Comparison of ENCODE assay signal across 8 mouse cellular contexts in the genomic region with DNA sequence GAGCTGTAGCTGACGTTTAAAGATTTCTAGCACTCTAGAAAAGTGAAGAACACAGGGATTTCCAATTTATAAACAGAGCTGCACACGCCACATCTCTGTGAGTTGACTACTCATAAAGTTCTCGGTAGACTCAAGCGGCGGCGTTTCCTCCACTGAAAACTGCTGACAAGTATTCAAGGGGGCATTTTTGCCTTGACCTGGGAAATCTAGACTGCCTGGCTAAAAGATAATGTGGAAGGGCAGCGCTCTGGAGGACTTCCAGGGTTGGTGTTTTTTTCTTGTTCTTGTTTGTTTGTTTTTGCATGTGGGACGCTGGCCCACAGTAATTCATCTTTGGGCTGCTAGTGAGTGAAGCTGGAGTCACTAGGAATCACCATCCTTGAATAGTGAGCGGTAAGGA. TPM values are rescaled to one million over a fixed set of nuclear protein-coding genes. Genes with fewer than 3 reads are reported as not detected.
DNase-seq lines count a peak whose midpoint lies in the region; ATAC-seq and TF ChIP-seq lines count a peak whose summit lies in the region.

No protein-coding gene starts in this region.

- peak overlapping the region; percentile 39 for H3K4me3 ChIP-seq in lung, adult 2 months (replicated peaks; ENCODE audit: extremely low read depth, low read depth, low read length)
- H3K4me3 ChIP-seq in embryonic fibroblast, embryonic 13.5 days (ENCODE audit: insufficient read depth, low read length), result peak overlapping the region; percentile 48; the same call in 1 of the 2 replicates
- H3K4me3 ChIP-seq in myocyte, result peak overlapping the region; percentile 28

- no peaks in the 10 kb centered on the region for H3K79me2 ChIP-seq in myocyte (ENCODE audit: control insufficient read depth, insufficient read depth)

- no peak overlapping the region for H3K27ac ChIP-seq in embryonic fibroblast, embryonic 13.5 days (ENCODE audit: insufficient read depth, low read length)

- H3K4me2 ChIP-seq in myocyte (ENCODE audit: low read depth), result peak overlapping the region; percentile 81

- no peaks in the 10 kb centered on the region for H3K36me3 ChIP-seq in myocyte (ENCODE audit: control insufficient read depth, insufficient read depth)

- 11% methylated on average over 9 of the region's 9 CpGs for WGBS in lung, adult 2 months

- H3ac ChIP-seq in myocyte (ENCODE audit: control insufficient read depth, insufficient read length), result peak overlapping the region; percentile 36

- H3K4me1 ChIP-seq in lung, adult 2 months (ENCODE audit: control insufficient read depth, insufficient read depth, low read length), result peaks cover 8% of the 10 kb centered on the region; the same call in 1 of the 2 replicates
- H3K4me1 ChIP-seq in embryonic fibroblast, embryonic 13.5 days (ENCODE audit: control insufficient read depth, insufficient read depth, low read length), result peaks cover 3% of the 10 kb centered on the region; the same call in 1 of the 2 replicates

- ATAC-seq in megakaryocyte-erythroid progenitor cell, adult 5-6 weeks (replicated peaks; ENCODE audit: low FRiP score, low TSS enrichment, poor library complexity, severe bottlenecking), result no peak

- TF ChIP-seq POLR2A in lung, adult 2 months (IDR thresholded peaks at IDR 0.05; ENCODE audit: borderline replicate concordance, extremely low read depth, low read depth, low read length), result no peak
- no peak for TF ChIP-seq POLR2A in embryonic fibroblast, embryonic 13.5 days (IDR thresholded peaks at IDR 0.05; ENCODE audit: low read depth, low read length)
- no peak for TF ChIP-seq POLR2A in myocyte (IDR thresholded peaks at IDR 0.05; ENCODE audit: insufficient read length, low read depth)

- no peaks in the 10 kb centered on the region for H3K27me3 ChIP-seq in myocyte (ENCODE audit: control insufficient read depth, insufficient read depth, insufficient read length)

- no peak for TF ChIP-seq CTCF in lung, adult 2 months (IDR thresholded peaks at IDR 0.05; ENCODE audit: insufficient read depth, low read length)
- TF ChIP-seq CTCF in embryonic fibroblast, embryonic 13.5 days (IDR thresholded peaks at IDR 0.05; ENCODE audit: borderline replicate concordance, insufficient read depth, low read length), result no peak

- peak; percentile 26 for DNase-seq in lung, adult 2 months
- DNase-seq in lung, postnatal 4 days, result no peak
- DNase-seq in kidney, postnatal 14 days, result peak; percentile 42
- no peak for DNase-seq in cerebellum, adult 11 months
- no peak for DNase-seq in urinary bladder, postnatal 10 days (ENCODE audit: low spot score)

TF ChIP-seq in myocyte, 11 proteins besides CTCF, POLR2A, EP300 and RAD21:
- no peak for TF ChIP-seq POLR2AphosphoS2 (IDR thresholded peaks at IDR 0.05; ENCODE audit: insufficient read length, low read depth)
- TF ChIP-seq USF1 (IDR thresholded peaks at IDR 0.05; ENCODE audit: low read depth), result no peak
- TF ChIP-seq MAX (IDR thresholded peaks at IDR 0.05; ENCODE audit: low read depth), result no peak
- no peak for TF ChIP-seq E2F4 (IDR thresholded peaks at IDR 0.05; ENCODE audit: insufficient read depth)
- TF ChIP-seq REST (IDR thresholded peaks at IDR 0.05; ENCODE audit: insufficient read depth, insufficient read length), result no peak
- TF ChIP-seq TCF12 (IDR thresholded peaks at IDR 0.05; ENCODE audit: insufficient read depth, poor library complexity, severe bottlenecking), result no peak
- no peak for TF ChIP-seq MYOG (IDR thresholded peaks at IDR 0.05; ENCODE audit: control insufficient read depth in 1 of 3, insufficient read depth in 1 of 3, insufficient read length in 2 of 3, low read depth in 2 of 3)
- TF ChIP-seq SRF (IDR thresholded peaks at IDR 0.05; ENCODE audit: control insufficient read depth, insufficient read length, low read depth), result no peak
- no peak for TF ChIP-seq CEBPB (IDR thresholded peaks at IDR 0.05; ENCODE audit: insufficient read depth, poor library complexity, severe bottlenecking)
- TF ChIP-seq TCF3 (IDR thresholded peaks at IDR 0.05; ENCODE audit: insufficient read length, low read depth), result no peak
- no peak for TF ChIP-seq MYOD1 (IDR thresholded peaks at IDR 0.05; ENCODE audit: control insufficient read depth in 1 of 3, insufficient read length in 2 of 3, low read depth in 2 of 3)

RNA-seq across cellular contexts. Expression of a gene that starts 0.8 kb away (rescaled TPM):
- 19.8 and 25.1 TPM in 2 replicates for polyA plus RNA-seq in lung, adult 2 months (2012; rRNA removed)
- 0.44 and 1.1 TPM in 2 replicates for polyA plus RNA-seq in embryonic fibroblast, embryonic 13.5 days (2011; ENCODE audit: insufficient read length, low read depth, missing spikeins)
- 1.4 TPM for polyA plus RNA-seq in myocyte (2012; fragmentation: generic; extraction: Trizol)
- total RNA-seq in megakaryocyte-erythroid progenitor cell, adult 5-6 weeks (2014; fragmentation: Nextera tagmentation), result 36.4 and 76.9 TPM in 2 replicates
- total RNA-seq in megakaryocyte-erythroid progenitor cell, adult 5-6 weeks (2017), result 21.8 and 24.9 TPM in 2 replicates

RNA-seq across cellular contexts. Expression of a gene that starts 38.7 kb away (rescaled TPM):
- polyA plus RNA-seq in lung, adult 2 months (2012; rRNA removed), result 0.96 and 2.6 TPM in 2 replicates
- polyA plus RNA-seq in embryonic fibroblast, embryonic 13.5 days (2011; ENCODE audit: insufficient read length, low read depth, missing spikeins), result 16.6 and 17.6 TPM in 2 replicates
- polyA plus RNA-seq in myocyte (2012; fragmentation: generic; extraction: Trizol), result 9.8 TPM
- total RNA-seq in megakaryocyte-erythroid progenitor cell, adult 5-6 weeks (2014; fragmentation: Nextera tagmentation), result 12.1 and 26.2 TPM in 2 replicates
- 35.4 and 46.7 TPM in 2 replicates for total RNA-seq in megakaryocyte-erythroid progenitor cell, adult 5-6 weeks (2017)

Comparison
In these comparisons a context has a peak if more than half of its experiments do, and no peak if none do; other contexts are left out.
1. DNase-seq: peak in lung, adult 2 months (single experiment) and kidney, postnatal 14 days (single experiment); none in lung, postnatal 4 days (0 of 2), cerebellum, adult 11 months (single experiment) and urinary bladder, postnatal 10 days (single experiment).
2. Peak in every context shown above with its lines, with median percentiles within 50 percentile points of each other: H3K4me3 ChIP-seq.